Mouse (Mus musculus) lung, postnatal 14 days (tissue): Measurements from ENCODE around the gene Acot1.
"Not testable (repeated sequence)": the region's sequence is repeated elsewhere in the genome, so short reads cannot be mapped to it uniquely, and the experiment has no call there.

Experiments used
- DNase-seq: peaks from one replicate; pipeline ENCODE4 v3.0.0; 2021

Gene Acot1

DNA sequence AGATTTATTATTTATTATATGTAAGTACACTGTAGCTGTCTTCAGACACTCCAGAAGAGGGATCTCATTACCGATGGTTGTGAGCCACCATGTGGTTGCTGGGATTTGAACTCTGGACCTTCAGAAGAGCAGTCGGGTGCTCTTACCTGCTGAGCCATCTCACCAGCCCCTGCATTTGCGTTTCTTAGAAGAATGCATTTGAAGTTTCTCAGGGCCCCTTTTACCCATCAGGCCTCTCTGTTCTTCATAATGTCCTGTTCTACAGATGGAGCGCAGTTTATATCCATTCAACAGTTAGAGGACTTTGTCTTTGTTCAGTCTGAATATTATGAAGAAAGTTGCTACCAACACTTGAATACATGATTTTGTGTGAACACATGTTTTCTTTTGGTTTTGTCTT is 13.0 kb downstream of the Acot1 start:
- DNase-seq = not testable (repeated sequence)

DNA sequence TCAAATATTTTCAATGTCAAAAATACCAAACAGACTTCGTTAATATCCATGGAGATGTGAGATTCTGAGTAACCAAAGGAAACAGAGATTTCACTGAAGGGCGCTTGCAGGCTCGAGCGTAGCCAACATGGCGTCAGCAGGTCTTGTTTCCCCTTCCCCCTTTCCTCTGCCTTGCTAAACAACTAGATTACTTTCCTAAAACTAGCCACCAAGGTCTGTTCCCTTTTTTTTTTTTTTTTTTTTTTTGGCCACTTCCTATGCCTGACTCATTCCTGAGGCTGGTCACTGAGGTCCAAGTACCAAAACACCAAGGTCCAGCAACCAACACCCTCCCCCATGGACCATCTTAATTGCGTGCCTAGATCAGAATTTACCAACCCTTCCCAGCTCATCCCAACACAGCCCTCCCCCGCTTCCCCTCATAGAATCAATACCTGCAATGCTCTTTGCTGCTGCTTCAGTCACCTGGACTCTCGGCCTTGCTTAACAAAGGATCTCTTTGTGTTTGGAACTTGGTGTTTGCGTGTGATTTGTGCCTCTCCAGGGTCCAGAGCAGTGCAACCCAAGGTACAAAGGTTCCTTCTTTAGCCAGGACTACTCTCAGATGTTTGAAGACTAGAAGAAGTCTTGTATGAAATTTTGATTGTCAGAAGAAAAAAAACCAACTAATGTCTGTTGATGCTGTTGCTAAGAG is 13.9 kb downstream of the Acot1 start:
- no peak for DNase-seq

DNA sequence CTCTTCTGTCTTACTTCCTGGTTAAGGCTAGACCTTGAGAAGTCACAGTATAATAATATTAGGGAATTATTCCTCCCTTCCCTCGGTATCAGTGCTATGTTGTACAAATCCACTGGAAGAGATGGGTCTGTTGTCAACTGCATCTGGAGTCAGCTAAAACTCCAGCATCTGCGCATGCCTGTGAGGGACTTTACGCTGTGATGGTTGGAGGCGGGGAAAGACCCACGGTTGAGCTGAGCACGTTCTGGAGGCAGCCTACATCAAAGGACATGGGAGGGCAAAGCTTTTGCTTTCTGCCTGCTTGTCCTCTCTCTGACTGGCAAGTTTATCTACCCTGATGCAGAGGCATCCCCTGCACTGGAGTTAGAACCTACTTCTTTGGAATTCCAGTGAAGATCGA is 16.6 kb downstream of the Acot1 start:
- DNase-seq = no peak

DNA sequence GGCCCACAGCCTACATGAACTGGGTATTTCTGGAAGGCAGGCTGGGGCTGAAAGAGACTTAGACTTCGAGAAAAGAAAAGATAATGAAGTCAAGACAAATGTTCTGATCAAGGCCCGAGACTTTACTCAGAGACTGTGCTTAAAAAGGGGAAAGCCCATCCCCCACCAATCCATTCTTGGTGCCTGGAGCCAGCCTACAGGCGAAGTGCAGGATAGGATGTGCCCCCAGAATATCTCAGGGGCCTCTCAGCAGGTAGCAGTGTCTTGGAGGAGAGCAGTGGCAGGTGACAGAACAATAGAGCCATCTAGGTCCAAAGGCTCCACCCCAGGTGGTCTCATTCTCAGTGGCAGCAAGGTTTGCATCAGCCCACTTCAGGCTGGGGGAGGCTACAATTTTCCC is 19.0 kb downstream of the Acot1 start:
- not testable (repeated sequence) for DNase-seq

DNA sequence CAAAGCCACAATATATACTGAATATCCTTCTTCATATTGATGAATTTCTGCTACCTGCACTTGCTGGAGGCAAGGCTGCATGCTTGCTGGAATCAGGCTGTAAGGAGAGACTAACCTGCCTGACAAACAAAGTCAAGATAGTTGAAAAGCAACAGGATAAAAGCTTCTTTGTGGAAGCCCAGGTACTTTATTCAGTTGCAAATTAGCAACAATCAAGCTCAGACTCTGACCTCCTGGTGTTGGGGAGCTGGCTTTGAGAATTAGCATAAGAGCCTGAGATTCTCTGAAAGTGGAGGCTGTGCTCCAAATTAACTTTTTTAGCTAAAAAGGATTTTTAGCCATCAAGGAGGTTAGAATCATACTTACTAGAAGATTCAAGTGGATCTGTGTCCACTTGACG is 19.8 kb downstream of the Acot1 start:
- not testable (repeated sequence) for DNase-seq

DNA sequence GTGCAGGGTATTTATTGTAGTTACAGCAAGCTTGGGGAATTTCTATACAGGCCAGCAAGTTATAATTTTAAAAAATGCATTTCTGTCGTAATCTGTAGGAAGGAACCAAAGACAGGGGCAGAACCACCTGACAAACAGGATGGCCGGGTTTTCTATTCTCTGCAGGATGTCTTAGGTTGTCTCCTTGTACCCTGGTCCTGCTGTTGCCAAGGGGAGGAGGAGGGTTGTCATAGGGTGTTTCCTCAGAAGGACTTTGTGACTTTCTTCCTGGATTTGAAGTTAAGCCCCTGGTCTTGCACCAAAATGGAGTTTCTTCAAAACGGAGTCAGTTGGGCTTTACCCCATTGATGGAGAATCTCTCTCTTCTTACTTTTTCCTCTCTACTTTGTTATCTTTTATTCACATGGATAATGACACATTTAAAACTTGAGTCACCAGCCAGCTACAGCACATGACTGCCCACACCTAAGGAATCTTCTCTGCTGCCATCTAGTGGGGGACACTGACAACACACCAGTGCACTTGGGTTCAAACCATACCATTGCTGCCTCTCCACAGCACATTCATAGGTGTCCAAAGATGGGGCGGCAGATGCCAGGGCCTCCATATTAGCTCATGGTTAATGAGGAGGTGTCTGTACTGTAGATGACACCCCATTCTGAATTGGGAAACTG is 21.5 kb downstream of the Acot1 start:
- peak; percentile 88 for DNase-seq

DNA sequence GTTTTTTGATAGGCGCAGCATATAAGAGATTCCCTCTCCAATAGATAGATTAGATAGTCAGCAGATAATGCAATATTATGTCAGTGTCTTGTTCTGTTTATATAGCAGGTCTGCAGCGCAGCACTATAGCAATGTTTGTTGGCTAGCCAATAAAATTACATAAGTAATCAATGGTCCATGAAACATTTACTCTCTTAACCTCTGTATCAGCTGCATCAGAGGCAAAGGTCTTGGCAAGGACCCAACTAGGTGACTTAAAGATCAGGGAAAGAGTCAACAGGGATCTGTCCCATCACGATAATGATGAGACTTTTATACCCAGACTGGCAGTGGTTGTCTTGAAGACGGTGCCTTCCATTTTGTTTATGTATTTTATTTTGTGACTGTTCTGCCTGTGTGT is 23.6 kb downstream of the Acot1 start:
- DNase-seq = no peak

DNA sequence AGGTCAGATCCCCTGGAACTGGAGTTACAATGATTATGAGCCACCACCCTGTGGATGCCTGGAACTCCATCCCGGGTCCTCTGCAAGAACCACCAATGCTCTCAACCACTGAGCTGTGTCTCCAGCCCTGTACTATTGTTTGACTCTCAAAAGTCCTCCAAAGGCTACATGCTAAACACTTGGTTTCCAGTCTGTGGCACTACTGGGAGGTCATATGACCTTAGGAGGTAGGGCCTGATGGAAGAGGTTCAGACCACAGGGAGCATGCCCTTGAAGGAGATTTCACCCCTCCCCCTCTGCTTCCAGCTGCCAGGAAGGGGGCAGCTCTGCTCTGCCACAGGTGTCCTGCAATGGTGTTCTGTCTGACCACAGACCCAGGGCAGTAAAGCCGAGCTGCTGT is 24.0 kb downstream of the Acot1 start:
- not testable (repeated sequence) for DNase-seq

DNA sequence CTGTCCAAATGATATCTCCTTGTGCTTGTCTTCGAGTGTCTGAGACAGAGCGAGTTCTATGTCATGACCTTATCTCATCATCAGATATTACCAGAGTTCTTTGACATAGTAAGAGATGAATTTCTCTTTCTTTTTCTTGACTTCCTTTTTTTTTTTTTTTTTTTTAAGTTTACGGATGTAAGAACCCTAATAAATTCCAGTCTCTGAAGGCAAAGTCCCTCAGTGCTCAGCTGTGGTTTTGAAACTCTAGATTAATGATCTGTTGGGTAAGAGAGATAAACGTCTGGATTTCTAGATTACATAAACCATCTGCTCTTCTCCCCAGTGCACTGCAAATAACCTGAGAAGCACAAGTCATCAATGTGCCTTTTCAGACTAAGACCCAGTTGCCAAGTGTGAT is 24.8 kb downstream of the Acot1 start:
- no peak for DNase-seq

DNA sequence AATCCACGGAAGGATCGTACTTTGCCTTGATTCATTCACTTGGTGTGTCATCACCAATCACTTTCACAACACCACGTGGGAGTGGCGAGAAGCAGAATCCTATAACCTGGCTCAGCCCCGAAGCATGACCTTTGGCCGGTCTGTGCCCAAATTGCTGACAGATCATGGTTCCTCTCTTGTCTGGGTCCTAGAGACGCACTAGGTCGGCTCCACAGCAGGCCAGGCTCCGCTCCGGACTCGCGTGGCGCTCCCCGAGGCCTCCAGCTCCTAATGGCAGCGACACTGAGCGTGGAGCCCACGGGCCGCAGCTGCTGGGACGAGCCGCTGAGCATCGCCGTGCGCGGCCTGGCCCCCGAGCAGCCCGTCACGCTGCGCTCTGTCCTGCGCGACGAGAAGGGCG is 29.0 kb downstream of the Acot1 start, which contains the start of gene Acot4:
Gene Acot4 (plus strand): TSS at position 139 of the 400 bp plus-strand sequence.
- DNase-seq = peak; percentile 34

DNA sequence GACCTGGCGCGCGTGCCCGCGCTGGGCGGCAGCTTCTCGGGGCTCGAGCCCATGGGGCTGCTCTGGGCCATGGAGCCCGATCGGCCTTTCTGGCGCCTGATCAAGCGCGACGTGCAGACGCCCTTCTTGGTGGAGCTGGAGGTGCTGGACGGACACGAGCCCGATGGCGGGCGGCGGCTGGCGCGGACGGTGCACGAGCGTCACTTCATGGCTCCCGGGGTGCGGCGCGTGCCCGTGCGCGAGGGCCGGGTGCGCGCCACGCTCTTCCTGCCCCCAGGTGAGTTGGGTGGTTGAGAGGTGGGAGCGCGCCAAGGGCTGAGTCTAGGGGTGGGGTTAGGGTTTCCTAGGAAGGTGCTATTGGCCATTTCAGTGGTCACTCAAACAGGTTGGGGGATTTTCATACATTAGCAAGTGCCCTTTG is 29.4 kb downstream of the Acot1 start, which contains the start of gene Gm49366:
Gene Gm49366 (plus strand): TSS at position 245 of the 421 bp plus-strand sequence.
- peak; percentile 26 for DNase-seq

DNA sequence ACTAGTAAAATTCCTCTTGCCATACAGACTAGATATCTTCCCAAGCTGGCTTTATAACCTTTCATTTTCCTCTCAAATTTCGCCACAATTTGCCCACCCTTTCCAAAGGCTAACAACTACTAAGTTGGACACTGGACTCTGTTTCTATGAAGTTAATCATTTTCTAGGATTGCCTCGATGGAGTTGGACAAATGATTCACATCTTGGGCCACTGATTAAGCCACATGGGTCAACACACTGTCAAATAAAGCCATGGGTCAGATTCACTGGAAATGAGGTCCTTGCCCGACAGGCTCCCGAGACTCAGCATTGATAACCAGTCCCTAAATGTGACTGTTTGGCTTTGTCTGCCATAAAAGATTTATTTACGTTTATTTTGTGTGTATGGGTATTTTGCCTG is 33.0 kb downstream of the Acot1 start:
- no peak for DNase-seq

DNA sequence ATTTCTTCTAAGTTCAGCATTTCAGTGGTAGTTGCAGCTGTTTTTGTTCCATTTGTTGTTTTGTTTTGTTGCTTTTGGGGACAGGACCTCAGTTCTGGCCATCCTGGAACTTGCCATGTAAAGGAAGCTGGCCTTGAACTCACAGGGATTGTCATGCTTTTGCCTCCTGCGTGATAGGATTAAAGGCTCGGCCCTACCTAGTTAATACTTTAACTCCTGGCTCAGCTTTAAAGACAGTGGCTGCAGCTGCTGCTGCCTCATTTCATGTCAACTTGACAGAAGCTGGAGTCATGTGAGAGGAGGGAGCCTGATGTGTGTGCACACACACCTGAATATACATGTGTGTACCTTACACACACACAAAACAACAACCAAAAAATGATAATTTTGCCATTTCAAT is 34.8 kb downstream of the Acot1 start:
- no peak for DNase-seq

DNA sequence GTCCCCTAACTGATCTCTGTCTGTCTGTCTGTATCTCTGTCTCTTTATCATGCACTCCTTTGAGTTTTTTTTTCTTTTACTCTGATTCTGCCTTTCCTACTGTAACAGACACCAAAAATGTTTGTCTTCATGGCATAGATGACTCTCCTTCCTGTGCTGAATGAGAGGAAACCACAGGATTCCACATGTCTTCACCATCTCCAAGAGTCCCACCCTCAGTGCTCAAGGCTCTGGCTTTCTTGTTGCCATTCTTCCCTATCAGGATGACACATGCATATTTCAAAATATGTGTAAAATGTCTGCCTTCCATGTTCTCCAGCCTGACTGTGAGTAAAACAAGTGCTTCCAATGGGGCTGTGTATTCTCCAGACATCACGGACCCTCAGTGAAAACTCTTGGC is 37.6 kb downstream of the Acot1 start:
- no peak for DNase-seq

DNA sequence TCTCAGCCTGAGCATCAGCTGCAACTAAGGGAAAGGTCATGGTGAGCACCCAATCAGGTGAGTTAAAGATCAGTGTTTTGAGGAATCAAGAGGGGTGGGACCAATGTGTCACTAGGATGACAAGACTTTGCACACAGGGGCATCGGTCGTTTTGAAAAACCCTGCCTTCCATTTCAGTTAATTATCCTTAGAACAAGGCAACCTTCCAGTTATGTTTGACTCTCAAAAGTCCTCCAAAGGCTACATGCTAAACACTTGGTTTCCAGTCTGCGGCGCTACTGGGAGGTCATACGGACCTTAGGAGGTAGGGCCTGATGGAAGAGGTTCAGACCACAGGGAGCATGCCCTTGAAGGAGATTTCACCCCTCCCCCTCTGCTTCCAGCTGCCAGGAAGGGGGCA is 41.5 kb downstream of the Acot1 start:
- not testable (repeated sequence) for DNase-seq

DNA sequence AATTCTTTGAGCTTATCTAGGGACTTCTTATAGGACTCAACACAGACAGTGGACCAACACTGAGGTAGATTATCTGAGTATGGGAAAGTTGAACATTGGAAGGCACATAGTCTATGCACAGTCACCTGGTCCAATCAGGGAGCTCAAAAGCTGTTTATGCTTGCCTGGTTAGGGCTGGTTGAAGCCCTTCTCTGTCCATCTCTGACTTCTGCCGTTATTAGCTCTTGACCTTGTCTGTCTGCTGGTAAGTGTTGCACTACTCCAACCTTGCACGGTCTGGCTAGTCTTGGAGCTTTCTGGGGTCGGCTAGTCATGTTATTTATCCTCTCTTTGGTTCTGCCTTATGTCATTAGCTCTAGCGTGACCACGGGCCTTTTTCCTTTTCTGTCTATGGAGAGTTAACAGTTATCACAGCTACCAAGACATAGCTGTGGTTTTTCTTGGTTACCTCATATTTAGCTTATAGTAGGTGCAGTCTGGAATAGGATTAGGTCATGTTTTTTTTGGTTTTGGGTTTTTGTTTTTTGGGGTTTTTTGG is 42.7 kb downstream of the Acot1 start, which contains the start of gene Acot3:
Gene Acot3 (plus strand): TSS at position 208 of the 538 bp plus-strand sequence.
- DNase-seq = no peak

DNA sequence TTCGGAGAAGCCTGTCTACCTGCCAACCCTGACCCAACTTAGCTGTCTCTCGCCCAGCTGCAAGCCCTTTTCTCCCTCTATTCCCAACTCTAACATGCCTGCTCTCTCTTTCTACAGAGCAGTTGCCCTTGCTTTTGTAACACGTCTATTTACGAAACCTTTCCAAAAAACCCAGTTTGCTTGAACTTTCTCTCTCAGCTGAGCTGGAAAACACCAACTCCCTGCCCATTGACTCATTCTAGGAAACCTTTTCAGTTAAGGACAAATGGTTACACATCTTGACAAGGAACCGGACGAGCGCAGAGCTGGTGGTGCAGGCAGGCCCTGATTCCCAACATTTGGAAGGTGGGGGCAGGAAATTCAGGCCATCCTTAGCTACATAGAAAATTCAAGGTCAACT is 43.3 kb downstream of the Acot1 start:
- no peak for DNase-seq

DNA sequence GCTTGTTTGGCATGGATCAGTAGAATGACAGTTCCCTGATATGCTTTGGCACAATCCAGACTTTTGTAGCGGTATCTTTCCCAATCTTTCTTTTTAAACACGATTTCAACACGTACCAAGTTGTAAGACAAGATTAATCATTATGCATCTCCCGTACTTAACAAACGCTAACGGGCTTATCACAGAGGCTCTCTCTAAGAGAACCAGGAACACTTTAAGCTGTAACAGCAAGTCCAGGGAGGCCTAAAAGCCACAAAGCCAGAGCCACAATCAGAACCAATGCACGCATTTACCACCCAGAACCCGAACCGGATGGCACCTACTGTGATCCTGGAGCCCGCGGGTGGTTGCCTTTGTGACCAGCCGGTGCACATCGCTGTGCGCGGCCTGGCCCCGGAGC is 43.9 kb downstream of the Acot1 start:
- DNase-seq = no peak

DNA sequence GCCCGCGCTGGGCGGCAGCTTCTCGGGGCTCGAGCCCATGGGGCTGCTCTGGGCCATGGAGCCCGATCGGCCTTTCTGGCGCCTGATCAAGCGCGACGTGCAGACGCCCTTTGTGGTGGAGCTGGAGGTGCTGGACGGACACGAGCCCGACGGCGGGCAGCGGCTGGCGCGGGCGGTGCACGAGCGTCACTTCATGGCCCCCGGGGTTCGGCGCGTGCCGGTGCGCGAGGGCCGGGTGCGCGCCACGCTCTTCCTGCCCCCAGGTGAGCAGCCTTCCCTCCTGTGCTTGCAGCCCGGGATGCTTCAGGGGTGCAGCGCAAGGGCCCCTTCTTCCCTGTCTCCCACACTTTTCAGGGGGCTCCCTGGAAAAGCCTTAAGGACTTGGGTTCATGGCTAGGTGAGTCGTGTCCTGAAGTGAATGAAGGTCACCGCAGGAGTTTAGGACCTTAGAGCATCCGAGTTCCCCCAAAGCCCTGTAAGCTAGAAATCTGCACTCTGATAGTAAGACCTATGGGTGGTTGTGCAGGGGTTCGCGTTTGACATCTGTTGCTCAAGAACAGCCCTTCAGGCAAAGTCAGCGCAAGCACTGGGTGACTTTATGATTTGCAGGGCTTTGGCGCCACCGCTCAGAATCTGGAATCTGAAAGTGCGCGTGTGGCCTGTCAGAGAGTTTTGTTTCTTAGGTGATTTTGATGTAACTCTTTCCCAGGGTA is 44.5 kb downstream of the Acot1 start:
- DNase-seq = peak; percentile 17

DNA sequence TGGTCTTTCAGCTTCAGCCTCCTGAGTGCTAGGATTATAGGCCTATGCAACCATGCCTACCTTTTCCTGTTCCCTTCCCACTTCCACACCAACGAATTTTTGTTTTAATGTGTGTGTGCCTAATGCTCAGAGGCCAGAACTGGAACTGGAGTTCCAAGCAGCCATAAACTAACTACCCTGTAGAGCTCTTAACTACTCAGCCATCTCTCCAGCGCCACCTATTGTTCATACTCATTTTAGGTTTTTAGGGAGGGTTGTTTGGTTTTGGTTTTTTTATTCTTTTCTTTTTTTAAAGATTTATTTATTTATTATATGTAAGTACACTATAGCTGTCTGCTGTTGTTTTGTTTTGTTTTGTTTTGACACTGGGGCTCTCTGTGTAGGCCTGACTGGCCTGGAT is 51.7 kb downstream of the Acot1 start:
- peak; percentile 29 for DNase-seq

DNA sequence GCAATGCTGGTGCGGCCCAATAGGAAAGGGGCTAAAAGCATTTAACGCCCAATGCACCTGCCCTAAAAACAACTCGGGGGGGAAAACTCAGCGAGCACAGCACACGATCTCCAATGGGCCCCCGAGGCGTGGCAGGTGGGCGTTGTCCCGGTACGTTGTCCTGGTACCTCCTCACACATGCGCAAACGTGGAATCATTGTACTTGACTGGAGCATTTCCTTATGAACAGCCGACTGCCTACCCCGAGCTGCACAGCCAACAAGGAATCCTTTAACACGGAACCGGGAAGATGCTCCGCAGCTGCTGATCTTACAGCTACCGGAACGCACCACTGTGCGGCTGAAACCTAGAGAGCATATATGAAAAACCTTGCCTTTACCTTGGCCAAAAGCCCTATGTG is 53.0 kb downstream of the Acot1 start:
- no peak for DNase-seq

DNA sequence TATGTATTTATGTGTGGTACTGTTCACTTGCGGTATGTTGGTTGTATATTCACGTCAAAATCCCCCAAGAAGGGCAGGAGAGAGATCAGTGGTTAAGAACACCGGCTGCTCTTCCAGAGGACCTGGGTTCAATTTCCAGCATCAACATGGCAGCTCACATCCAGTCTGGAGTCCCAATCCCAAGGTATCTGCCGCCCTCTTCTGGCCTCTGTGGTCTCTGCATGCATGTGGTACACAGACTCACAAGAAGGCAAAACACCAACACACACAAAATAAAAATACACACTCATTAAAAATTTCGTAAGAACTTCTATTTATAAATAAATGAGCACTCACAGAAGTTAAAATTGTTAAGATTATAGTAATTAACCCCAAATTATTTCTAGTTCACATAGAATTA is 53.9 kb downstream of the Acot1 start:
- peak; percentile 21 for DNase-seq

DNA sequence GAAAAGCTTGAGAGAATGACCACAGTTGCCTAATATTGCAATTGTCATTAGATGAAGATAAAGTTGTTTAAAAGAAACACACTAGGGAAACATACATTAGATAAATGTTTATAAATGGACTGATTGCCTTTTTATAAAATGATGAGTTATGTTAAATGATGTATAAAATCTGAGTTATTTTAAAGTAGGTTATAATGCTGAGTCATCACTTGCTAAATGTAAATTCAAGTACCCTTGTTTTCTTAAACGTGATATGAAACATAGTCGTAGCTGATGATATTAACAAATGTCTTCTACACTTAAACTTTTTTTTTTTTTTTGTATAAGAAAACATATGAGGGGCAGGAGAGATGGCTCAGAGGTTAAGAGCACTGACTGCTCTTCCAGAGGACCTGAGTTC is 54.5 kb downstream of the Acot1 start:
- no peak for DNase-seq

DNA sequence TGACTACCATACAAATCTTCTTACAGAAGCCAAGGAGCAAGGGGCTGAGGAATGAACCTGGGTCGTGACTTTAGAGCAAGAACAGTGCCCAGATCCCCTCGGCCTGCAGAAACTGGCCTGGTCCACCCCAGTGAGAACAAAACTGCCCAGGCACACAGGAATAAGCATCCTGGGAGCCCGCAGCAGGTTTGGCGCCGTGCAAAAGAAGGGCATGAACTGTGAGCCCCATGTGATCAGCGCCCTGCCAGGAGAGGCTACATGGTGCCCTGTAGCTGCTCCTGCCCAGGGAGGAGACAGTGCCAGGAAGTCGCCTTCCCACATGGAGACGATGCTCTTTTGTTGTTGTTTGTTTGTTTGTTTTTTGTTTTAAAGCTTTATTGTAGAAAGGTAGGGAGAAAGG is 55.3 kb downstream of the Acot1 start:
- no peak for DNase-seq
